Comparison of ENCODE assay signal across 17 mouse cellular contexts in genomic region chr17:84921666-84922376, GRCm38 (mm10). TPM values are rescaled to one million over a fixed set of nuclear protein-coding genes. Genes with fewer than 3 reads are reported as not detected.
DNase-seq lines count a peak whose midpoint lies in the region; ATAC-seq and TF ChIP-seq lines count a peak whose summit lies in the region.
"Had no signal": no experiment of that assay in that cellular context is flagged by ENCODE, and none has a peak within 500 bp of the region (broad histone marks: within the 10 kb centered on the region; RNA-seq: fewer than 3 reads in every experiment).

No protein-coding gene starts in this region.

- H3K27me3 ChIP-seq in heart, adult 2 months (ENCODE audit: control insufficient read depth, insufficient read depth, low read length) = no peaks in the 10 kb centered on the region
- H3K27me3 ChIP-seq in heart, embryonic 10.5 days (ENCODE audit: insufficient read depth, poor library complexity, severe bottlenecking) = no peaks in the 10 kb centered on the region
- no peaks in the 10 kb centered on the region for H3K27me3 ChIP-seq in liver, embryonic 16.5 days (ENCODE audit: control insufficient read depth, insufficient read depth, low read depth, low read length)
- H3K27me3 ChIP-seq in kidney, embryonic 16.5 days (ENCODE audit: insufficient read depth, low read length) = no peaks in the 10 kb centered on the region
- H3K27me3 ChIP-seq: embryonic facial prominence, embryonic 13.5 days had no signal

- H3K79me2 ChIP-seq in heart, adult 2 months (replicated peaks; ENCODE audit: control insufficient read depth, insufficient read depth, low read length) = no peaks in the 10 kb centered on the region

- TF ChIP-seq POLR2A in heart, adult 2 months (IDR thresholded peaks at IDR 0.05; ENCODE audit: insufficient read depth, low read depth, low read length) = no peak

- ATAC-seq in common myeloid progenitor, adult 5-6 weeks (replicated peaks; ENCODE audit: low read depth, poor library complexity, severe bottlenecking) = 0 out of 2 replicates have a peak, but pooled peaks have one; percentile 50
- ATAC-seq in liver, embryonic 16.5 days (ENCODE audit: low read depth) = peak; percentile 52
- ATAC-seq in kidney, embryonic 16.5 days (ENCODE audit: low FRiP score, low TSS enrichment) = no peak
- ATAC-seq: CD4-positive, CD25-positive, alpha-beta regulatory T cell, adult 4 months; forebrain, embryonic 16.5 days; hindbrain, embryonic 16.5 days had no signal

- no peaks in the 10 kb centered on the region for H3K9me3 ChIP-seq in heart, embryonic 10.5 days
- H3K9me3 ChIP-seq in ES-E14 (ENCODE audit: control insufficient read depth, insufficient read depth, low read depth, low read length) = no peaks in the 10 kb centered on the region
- no peaks in the 10 kb centered on the region for H3K9me3 ChIP-seq in liver, embryonic 16.5 days (replicated peaks; ENCODE audit: control insufficient read depth, low read length)
- no peaks in the 10 kb centered on the region for H3K9me3 ChIP-seq in kidney, embryonic 16.5 days (ENCODE audit: low read length)
- H3K9me3 ChIP-seq: embryonic facial prominence, embryonic 13.5 days; midbrain, embryonic 10.5 days had no signal

- no peak overlapping the region for H3K9ac ChIP-seq in heart, adult 2 months (ENCODE audit: low read depth, low read length)
- no peak overlapping the region for H3K9ac ChIP-seq in ES-E14 (ENCODE audit: insufficient read depth, low read depth, low read length, poor library complexity, severe bottlenecking)
- no peak overlapping the region for H3K9ac ChIP-seq in liver, embryonic 16.5 days (ENCODE audit: low read depth, low read length)
- H3K9ac ChIP-seq in kidney, embryonic 16.5 days (replicated peaks; ENCODE audit: low read length) = no peak overlapping the region
- H3K9ac ChIP-seq: embryonic facial prominence, embryonic 13.5 days had no signal

- no peak overlapping the region for H3K4me3 ChIP-seq in heart, adult 2 months
- H3K4me3 ChIP-seq in heart, embryonic 10.5 days = no peak overlapping the region
- H3K4me3 ChIP-seq in ES-E14 (ENCODE audit: insufficient read depth in 1 of 2, low read depth in 1 of 2, low read length in 2 of 2, poor library complexity in 1 of 2, severe bottlenecking in 1 of 2) = no peak overlapping the region
- H3K4me3 ChIP-seq in liver, embryonic 16.5 days (ENCODE audit: low read depth, low read length) = no peak overlapping the region
- no peak overlapping the region for H3K4me3 ChIP-seq in kidney, embryonic 16.5 days (ENCODE audit: low read length)
- H3K4me3 ChIP-seq: embryonic facial prominence, embryonic 13.5 days; midbrain, embryonic 10.5 days; myocyte had no signal

- WGBS in heart, adult 2 months = 79% methylated on average over 19 of the region's 19 CpGs
- 86% methylated on average over 19 of the region's 19 CpGs for WGBS in heart, embryonic 10.5 days
- 73% methylated on average over 19 of the region's 19 CpGs for WGBS in liver, embryonic 16.5 days (ENCODE audit: insufficient replicate concordance)
- WGBS in kidney, embryonic 16.5 days = 89% methylated on average over 19 of the region's 19 CpGs

- H3K4me1 ChIP-seq in heart, adult 2 months (ENCODE audit: control insufficient read depth, insufficient read depth, low read length) = no peaks in the 10 kb centered on the region; the same call in 1 of the 2 replicates
- H3K4me1 ChIP-seq in heart, embryonic 10.5 days = no peaks in the 10 kb centered on the region
- no peaks in the 10 kb centered on the region for H3K4me1 ChIP-seq in ES-E14 (ENCODE audit: control insufficient read depth in 2 of 2, insufficient read depth in 2 of 2, low read length in 2 of 2, poor library complexity in 1 of 2)
- H3K4me1 ChIP-seq in liver, embryonic 16.5 days (ENCODE audit: control insufficient read depth, low read depth, low read length) = peaks cover 30% of the 10 kb centered on the region
- no peaks in the 10 kb centered on the region for H3K4me1 ChIP-seq in kidney, embryonic 16.5 days (ENCODE audit: insufficient read depth, low read length)
- H3K4me1 ChIP-seq: embryonic facial prominence, embryonic 13.5 days; midbrain, embryonic 10.5 days had no signal

- TF ChIP-seq EP300 in heart, adult 2 months (IDR thresholded peaks at IDR 0.05; ENCODE audit: insufficient read depth, low read depth, low read length) = no peak

- DNase-seq in heart, adult 2 months = peak in 1 of 2 experiments; percentile 5
- no peak for DNase-seq in heart, embryonic 10.5 days (ENCODE audit: low spot score)
- DNase-seq in ES-E14 (ENCODE audit: low read depth, low spot score) = peak; percentile 9
- no peak for DNase-seq in T-cell, adult 2 months (ENCODE audit: low spot score)
- DNase-seq: cerebellum, postnatal 14 days; right cerebral cortex, postnatal 4 days; thymus, postnatal 14 days had no signal

- intact Hi-C loops in heart, adult 2 months (cut with DNase I) = no loop called here

- TF ChIP-seq CTCF in heart, adult 2 months (IDR thresholded peaks at IDR 0.05) = no peak

- in situ Hi-C loops in ES-E14 (cut with MboI; ENCODE audit: low sequenced_read_pairs in 2 of 2, unreplicated experiment in 2 of 2) = no loop called here

- peak overlapping the region; percentile 26; the same call in 1 of the 2 replicates for H3K27ac ChIP-seq in heart, adult 2 months
- no peak overlapping the region for H3K27ac ChIP-seq in heart, embryonic 10.5 days
- H3K27ac ChIP-seq in ES-E14 (ENCODE audit: insufficient read depth, low read depth, low read length, poor library complexity, severe bottlenecking) = no peak overlapping the region
- peak overlapping the region; percentile 62 for H3K27ac ChIP-seq in liver, embryonic 16.5 days (ENCODE audit: low read length)
- no peak overlapping the region for H3K27ac ChIP-seq in kidney, embryonic 16.5 days (ENCODE audit: low read length)
- H3K27ac ChIP-seq: embryonic facial prominence, embryonic 13.5 days; kidney, postnatal 0 days; midbrain, embryonic 10.5 days had no signal

- no peaks in the 10 kb centered on the region for H3K36me3 ChIP-seq in heart, adult 2 months (ENCODE audit: control insufficient read depth, insufficient read depth, low read length)
- H3K36me3 ChIP-seq in heart, embryonic 10.5 days = no peaks in the 10 kb centered on the region
- H3K36me3 ChIP-seq in ES-E14 (ENCODE audit: control insufficient read depth, insufficient read depth, low read length, poor library complexity, severe bottlenecking) = no peaks in the 10 kb centered on the region
- no peaks in the 10 kb centered on the region for H3K36me3 ChIP-seq in liver, embryonic 16.5 days (ENCODE audit: control insufficient read depth, insufficient read depth)
- no peaks in the 10 kb centered on the region for H3K36me3 ChIP-seq in kidney, embryonic 16.5 days (ENCODE audit: insufficient read depth, low read length)
- H3K36me3 ChIP-seq: embryonic facial prominence, embryonic 13.5 days; midbrain, embryonic 10.5 days had no signal

- no peak overlapping the region for H3K4me2 ChIP-seq in liver, embryonic 16.5 days (ENCODE audit: low read depth, low read length)
- no peak overlapping the region for H3K4me2 ChIP-seq in kidney, embryonic 16.5 days (replicated peaks; ENCODE audit: low read depth, low read length)
- H3K4me2 ChIP-seq: embryonic facial prominence, embryonic 13.5 days had no signal

TF ChIP-seq in ES-E14, 5 proteins besides CTCF, POLR2A, EP300 and RAD21:
- TF ChIP-seq ZC3H11A (IDR thresholded peaks at IDR 0.05; ENCODE audit: borderline replicate concordance, low read depth, low read length) = no peak
- peak; percentile 78 for TF ChIP-seq MAFK (IDR thresholded peaks at IDR 0.05; ENCODE audit: insufficient read depth, low read depth, low read length)

RNA-seq across cellular contexts. Expression of gene Ppm1b, which starts 34.7 kb away (rescaled TPM):
- 100 to 1,000 TPM; 119 to 137 TPM for total RNA-seq in heart, adult 2 months (2021)
- polyA plus RNA-seq in heart, adult 2 months (2012; rRNA removed) = 39.0 and 84.7 TPM in 2 replicates
- 59.5 and 74.3 TPM in 2 replicates for polyA plus RNA-seq in heart, embryonic 10.5 days (2016; fragmentation: Nextera tagmentation; extraction: Ambion mirVana)
- 75.9 and 77.3 TPM in 2 replicates for total RNA-seq in ES-E14 (2012; rRNA removed)
- total RNA-seq in common myeloid progenitor, adult 5-6 weeks (2017) = 57.1 and 62.8 TPM in 2 replicates
- polyA plus RNA-seq in liver, embryonic 16.5 days (2015; fragmentation: Nextera tagmentation; extraction: Ambion mirVana) = 45.5 and 46.1 TPM in 2 replicates
- 73.7 and 74.5 TPM in 2 replicates for polyA plus RNA-seq in kidney, embryonic 16.5 days (2015; fragmentation: Nextera tagmentation; extraction: Ambion mirVana)

Comparison
In these comparisons a context has a peak if more than half of its experiments do, and no peak if none do; other contexts are left out.
1. H3K27ac ChIP-seq: peak in heart, adult 2 months (single experiment) and liver, embryonic 16.5 days (single experiment); none in heart, embryonic 10.5 days (single experiment), ES-E14 (single experiment) and kidney, embryonic 16.5 days (single experiment).